Mouse (Mus musculus) forebrain, embryonic 16.5 days (tissue): ENCODE results near the gene Slc29a1. TPM values are rescaled to one million over a fixed set of nuclear protein-coding genes. Genes with fewer than 3 reads are reported as not detected.
A peak's percentile ranks its signal among the peaks of the same experiment; 100 is the strongest.

Experiments used
- ATAC-seq: fragments of 200-750 bp; cut with Nextera tagmentation; 2 replicates; pipeline ENCODE4 v1.8.0; 2017; ENCODE audit warnings: mild to moderate bottlenecking, moderate library complexity
- H3K27ac ChIP-seq: fragments of 300-500 bp; sonication (generic); 2 replicates; pipeline ENCODE4 v1.5.1; 2014; ENCODE audit warnings: low read length, control low read depth
- H3K27me3 ChIP-seq: fragments of 300-500 bp; sonication (generic); replicated peaks from 2 replicates; pipeline ENCODE4 v1.6.1; 2014; ENCODE audit warnings: low read length; ENCODE audit not compliant: control insufficient read depth, insufficient read depth
- H3K36me3 ChIP-seq: fragments of 300-500 bp; sonication (generic); 2 replicates; pipeline ENCODE4 v1.6.1; 2014; ENCODE audit not compliant: control insufficient read depth, insufficient read depth
- H3K4me1 ChIP-seq: fragments of 300-500 bp; sonication (generic); replicated peaks from 2 replicates; pipeline ENCODE4 v1.6.1; 2014; ENCODE audit warnings: low read length; ENCODE audit not compliant: control insufficient read depth, insufficient read depth
- H3K4me2 ChIP-seq: fragments of 300-500 bp; sonication (generic); 2 replicates; pipeline ENCODE4 v1.6.1; 2014; ENCODE audit warnings: mild to moderate bottlenecking, low read length, control low read depth
- H3K4me3 ChIP-seq: fragments of 300-500 bp; sonication (generic); replicated peaks from 2 replicates; pipeline ENCODE4 v1.5.1; 2014; ENCODE audit warnings: mild to moderate bottlenecking, low read length, control low read depth
- H3K9ac ChIP-seq: fragments of 300-500 bp; sonication (generic); replicated peaks from 2 replicates; pipeline ENCODE4 v1.6.1; 2014; ENCODE audit warnings: low read depth, low read length, control low read depth
- H3K9me3 ChIP-seq: fragments of 300-500 bp; sonication (generic); 2 replicates; pipeline ENCODE4 v1.6.1; 2016; ENCODE audit warnings: low read length; ENCODE audit not compliant: control insufficient read depth
- WGBS: fragments of 180-500 bp; shearing (Covaris S2); extraction: QIAGEN DNeasy Blood & Tissue Kit; methylation state at CpG from one replicate; pipeline ENCODE4 v1.1.7; 2014; 5-methylcytosine and 5-hydroxymethylcytosine counted together
- polyA plus RNA-seq: library from polyadenylated mRNA; unstranded; fragments of >200 nt; fragmentation: Nextera tagmentation; extraction: Ambion mirVana; gene quantifications from 2 replicates; pipeline ENCODE4 v1.2.1, GENCODE M21; 2015

The Slc29a1 gene
- polyA plus RNA-seq, 1 experiment from 2014 or later = 79.7 TPM

DNA sequence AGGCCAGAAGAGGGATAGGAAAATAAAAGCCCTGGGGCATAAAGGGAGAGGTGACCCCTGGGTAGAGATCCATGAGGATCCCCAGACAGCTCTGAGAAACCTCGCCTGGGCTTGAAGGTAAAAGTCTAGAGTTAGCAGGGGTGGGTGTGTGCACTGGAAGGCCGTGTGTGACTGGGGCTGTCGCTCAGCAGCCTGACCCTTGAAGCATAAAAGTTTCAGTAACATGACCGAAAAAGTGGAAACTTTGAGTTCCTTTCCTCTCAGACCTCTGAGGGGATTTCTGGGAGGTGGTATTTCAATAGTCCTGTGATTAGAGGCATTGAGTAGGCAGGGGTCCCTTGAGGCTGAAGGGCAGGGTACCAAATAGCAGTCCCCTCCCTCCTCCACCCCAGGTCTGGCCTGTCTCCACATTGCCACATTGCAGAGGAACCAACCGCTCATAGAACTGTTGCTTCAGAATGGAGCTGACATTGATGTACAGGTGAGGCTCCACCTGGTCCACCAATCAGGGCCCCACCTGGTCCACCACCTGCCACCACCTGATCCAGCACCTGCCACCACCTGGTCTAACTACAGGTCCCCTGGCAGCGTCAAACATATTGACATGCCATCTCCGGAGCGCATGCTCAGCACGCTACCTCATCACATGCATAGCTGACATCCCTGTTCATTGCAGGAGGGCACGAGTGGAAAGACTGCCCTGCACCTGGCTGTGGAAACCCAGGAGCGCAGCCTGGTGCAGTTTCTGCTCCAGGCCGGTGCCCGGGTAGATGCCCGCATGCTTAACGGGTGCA, 39.5 kb downstream of the Slc29a1 start:
- Histone ChIP-seq H3K4me3 (no peak overlapping the region), H3K9me3 (no peaks in the 10 kb centered on the region), H3K4me2 (no peak overlapping the region), H3K27me3 (peaks cover 6% of the 10 kb centered on the region; the same call in 1 of the 2 replicates), H3K9ac (no peak overlapping the region), H3K27ac (no peak overlapping the region), H3K4me1 (peaks cover 14% of the 10 kb centered on the region), H3K36me3 (no peaks in the 10 kb centered on the region)
- 82% methylated on average over 15 of the region's 15 CpGs for WGBS
- no peak for ATAC-seq

DNA sequence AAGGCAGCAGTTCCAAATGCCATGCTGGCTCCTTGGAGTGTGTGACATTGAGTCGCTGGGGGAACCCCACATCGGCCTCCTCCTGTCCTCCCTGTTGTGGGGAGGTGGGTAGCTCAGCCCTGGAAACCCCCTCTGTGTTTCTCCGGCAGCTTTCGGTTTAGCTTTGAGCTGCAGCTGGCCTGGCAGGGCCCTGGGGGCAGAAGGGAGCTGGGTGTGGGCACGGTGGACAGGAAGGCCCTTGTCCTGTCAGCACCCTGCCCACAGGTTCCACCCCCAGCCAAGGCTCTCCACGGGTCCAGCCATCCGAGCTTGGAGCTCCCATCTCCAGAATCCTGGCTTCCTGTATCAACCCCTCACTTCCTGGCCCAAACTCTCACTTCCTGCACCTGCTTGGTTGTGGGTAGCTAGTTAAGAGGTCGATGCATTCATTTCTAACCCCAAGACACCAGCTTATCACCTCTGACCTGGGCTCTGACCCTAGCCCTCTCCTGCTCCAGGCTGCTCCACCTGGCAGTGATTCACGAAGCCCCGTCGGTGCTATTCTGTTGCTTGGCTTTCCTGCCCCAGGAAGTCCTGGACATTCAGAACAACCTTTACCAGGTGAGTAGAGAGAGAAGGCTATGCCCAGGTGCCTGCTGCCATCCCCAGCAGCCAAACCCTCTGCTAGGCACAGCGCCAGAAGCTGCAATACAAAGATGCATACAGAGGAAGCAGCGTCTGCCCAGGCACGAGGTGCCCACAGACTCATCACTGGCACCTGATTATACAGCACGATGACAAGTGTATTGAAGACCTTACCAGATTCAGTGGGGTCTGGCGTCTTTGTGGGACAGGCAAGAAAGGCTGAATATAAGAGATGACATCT, 41.2 kb downstream of the Slc29a1 start:
- Histone ChIP-seq H3K27ac (no peak overlapping the region), H3K27me3 (peaks cover 6% of the 10 kb centered on the region; the same call in 1 of the 2 replicates), H3K9me3 (no peaks in the 10 kb centered on the region), H3K4me1 (peaks cover 8% of the 10 kb centered on the region), H3K4me2 (no peak overlapping the region), H3K9ac (no peak overlapping the region), H3K36me3 (no peaks in the 10 kb centered on the region), H3K4me3 (no peak overlapping the region)
- ATAC-seq = no peak
- 73% methylated on average over 15 of the region's 16 CpGs for WGBS

DNA sequence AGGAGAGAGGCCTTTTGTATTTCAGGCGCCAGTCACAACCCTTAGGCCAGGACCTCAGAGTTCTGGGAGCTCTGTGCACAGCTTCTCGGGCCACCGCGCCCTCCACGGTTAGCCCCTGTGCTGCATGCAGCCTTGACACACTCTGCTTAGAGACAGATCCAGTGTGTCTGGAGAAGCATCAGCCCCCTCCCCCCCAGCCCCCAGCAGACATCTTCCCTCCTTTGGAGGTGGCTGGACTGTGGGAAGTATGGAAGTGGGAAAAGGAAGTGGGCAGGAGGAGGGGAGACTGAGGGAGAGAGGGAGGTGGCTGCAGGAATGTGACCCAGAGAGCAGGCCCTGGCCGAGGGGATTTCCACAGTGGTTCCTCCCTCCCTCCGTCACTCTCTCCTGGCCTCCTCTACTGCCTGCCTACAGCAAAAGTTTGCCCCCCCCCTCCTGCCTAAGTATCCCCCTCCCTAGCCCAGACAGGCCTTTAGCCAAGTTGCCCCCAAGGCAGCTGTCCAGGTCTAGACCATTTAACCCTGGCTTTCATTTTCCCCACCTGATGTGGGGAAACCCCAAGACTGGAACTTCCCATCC, 42.1 kb downstream of the Slc29a1 start:
- no peaks in the 10 kb centered on the region for H3K36me3 ChIP-seq
- H3K9ac ChIP-seq = no peak overlapping the region
- H3K4me2 ChIP-seq = no peak overlapping the region
- no peak overlapping the region for H3K27ac ChIP-seq
- H3K9me3 ChIP-seq = no peaks in the 10 kb centered on the region
- WGBS = 76% methylated on average over 7 of the region's 7 CpGs
- peaks cover 6% of the 10 kb centered on the region; the same call in 1 of the 2 replicates for H3K27me3 ChIP-seq
- ATAC-seq = no peak
- H3K4me1 ChIP-seq = peaks cover 8% of the 10 kb centered on the region
- no peak overlapping the region for H3K4me3 ChIP-seq

DNA sequence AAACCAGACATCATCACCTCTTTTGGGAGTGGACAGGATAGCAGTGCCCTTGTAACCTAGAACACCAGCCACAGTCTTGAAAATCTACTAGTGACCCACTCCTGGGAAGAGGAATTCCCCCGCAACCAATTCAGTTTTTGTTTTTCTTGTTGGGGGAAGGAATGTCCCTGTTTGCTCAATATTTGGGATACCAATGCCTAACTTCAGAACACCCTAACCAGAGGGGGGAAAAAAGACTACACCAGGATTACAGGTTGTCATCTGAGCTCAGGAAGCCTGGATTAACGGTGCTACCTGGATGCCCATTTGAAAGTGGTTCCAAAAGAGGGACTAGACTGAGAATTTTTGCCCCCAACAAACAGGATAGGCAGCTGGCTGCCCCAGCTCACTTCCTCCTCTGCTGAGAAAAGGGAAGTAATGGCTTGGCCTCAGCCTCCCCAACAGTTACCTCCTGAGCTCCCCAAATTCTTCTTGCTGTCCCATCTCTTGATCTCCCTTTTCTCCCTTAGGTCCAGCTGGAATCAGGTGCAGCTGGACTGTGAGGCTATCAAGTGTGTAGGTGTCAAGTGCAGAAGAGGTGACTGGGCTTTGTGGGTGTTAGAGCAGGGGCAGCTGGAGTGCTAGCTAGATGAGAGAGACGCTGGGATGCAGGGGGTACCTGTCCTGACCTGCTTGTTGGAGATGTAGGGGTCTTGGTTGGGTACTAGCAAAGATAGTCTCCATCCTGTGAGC, 42.7 kb downstream of the Slc29a1 start:
- Histone ChIP-seq H3K9ac (no peak overlapping the region), H3K4me2 (peak overlapping the region; percentile 94), H3K27ac (no peak overlapping the region), H3K4me1 (peaks cover 11% of the 10 kb centered on the region), H3K9me3 (no peaks in the 10 kb centered on the region), H3K36me3 (no peaks in the 10 kb centered on the region), H3K27me3 (peaks cover 6% of the 10 kb centered on the region; the same call in 1 of the 2 replicates), H3K4me3 (no peak overlapping the region; the same call in 1 of the 2 replicates)
- 71% methylated on average over 3 of the region's 3 CpGs for WGBS
- no peak for ATAC-seq

DNA sequence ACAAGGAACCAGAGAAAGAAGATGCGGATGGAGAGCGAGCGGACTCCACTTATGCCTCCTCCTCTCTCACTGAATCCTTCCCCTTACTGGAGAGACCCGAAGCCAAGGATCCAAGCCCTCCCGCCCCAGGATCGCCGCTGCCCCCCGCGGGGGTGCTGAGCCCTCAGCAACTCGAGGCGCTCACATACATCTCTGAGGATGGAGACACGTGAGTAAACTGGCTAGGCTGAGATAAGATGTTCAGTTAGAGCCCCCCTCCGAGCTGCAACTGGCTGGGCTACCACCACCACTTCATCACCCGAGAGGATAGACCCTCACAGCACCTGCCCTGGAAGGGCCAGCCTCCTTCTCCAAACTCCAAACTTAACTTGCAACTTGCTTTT, 43.3 kb downstream of the Slc29a1 start:
- ATAC-seq = no peak

DNA sequence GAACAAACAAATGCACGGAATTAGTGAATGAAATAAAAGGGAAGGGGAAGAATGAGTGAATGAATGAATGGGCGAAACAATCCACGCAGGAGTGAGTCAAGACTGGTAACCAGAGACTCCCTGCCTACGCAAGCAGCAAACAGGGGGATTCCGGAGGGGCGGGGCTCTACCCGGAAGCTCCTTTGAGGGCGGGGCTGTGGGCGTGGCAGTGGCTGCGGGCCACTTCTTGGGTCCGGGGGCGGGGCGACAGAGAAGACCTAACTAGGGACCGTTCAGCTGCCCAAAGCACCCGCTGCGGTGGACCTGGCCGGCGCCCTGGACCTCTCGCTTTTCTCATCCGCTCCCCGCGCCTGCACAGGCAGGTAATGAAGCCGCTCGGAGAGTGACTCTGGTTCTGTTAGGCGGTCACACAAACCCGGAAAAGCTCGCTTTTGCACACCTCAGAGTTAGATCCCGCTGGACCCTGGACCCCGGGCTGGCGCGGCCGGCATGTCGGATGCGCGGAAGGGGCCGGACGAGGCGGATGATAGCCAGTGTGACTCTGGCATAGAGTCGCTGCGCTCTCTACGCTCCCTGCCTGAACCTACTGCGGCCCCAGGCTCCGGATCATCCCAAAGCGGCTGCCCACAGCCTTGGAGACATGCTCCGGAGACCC, 43.8 kb downstream of the Slc29a1 start, which contains the start of gene Nfkbie:
Gene Nfkbie (plus strand): TSS at position 252 of the 655 bp plus-strand sequence.
- peak within 1 kb of the TSS; percentile 94 for H3K4me2 ChIP-seq
- H3K4me1 ChIP-seq = peaks cover 11% of the 10 kb centered on the region
- H3K27me3 ChIP-seq = peaks cover 6% of the 10 kb centered on the region; the same call in 1 of the 2 replicates
- no peaks in the 10 kb centered on the region for H3K36me3 ChIP-seq
- H3K9me3 ChIP-seq = no peaks in the 10 kb centered on the region
- H3K4me3 ChIP-seq = peak within 1 kb of the TSS; percentile 61
- no peak within 1 kb of the TSS for H3K27ac ChIP-seq
- peak within 1 kb of the TSS; percentile 71 for H3K9ac ChIP-seq
- ATAC-seq = peak; percentile 80
- under 1% methylated on average over 45 of the region's 45 CpGs for WGBS

More for the DNA sequence above, 43.3 kb downstream of the Slc29a1 start:
- Histone ChIP-seq H3K4me3 (peak overlapping the region; percentile 61), H3K9me3 (no peaks in the 10 kb centered on the region), H3K27ac (no peak overlapping the region), H3K9ac (peak overlapping the region; percentile 71), H3K4me2 (peak overlapping the region; percentile 94), H3K36me3 (no peaks in the 10 kb centered on the region), H3K27me3 (peaks cover 6% of the 10 kb centered on the region; the same call in 1 of the 2 replicates), H3K4me1 (peaks cover 11% of the 10 kb centered on the region)
- WGBS = 2% methylated on average over 14 of the region's 14 CpGs

DNA sequence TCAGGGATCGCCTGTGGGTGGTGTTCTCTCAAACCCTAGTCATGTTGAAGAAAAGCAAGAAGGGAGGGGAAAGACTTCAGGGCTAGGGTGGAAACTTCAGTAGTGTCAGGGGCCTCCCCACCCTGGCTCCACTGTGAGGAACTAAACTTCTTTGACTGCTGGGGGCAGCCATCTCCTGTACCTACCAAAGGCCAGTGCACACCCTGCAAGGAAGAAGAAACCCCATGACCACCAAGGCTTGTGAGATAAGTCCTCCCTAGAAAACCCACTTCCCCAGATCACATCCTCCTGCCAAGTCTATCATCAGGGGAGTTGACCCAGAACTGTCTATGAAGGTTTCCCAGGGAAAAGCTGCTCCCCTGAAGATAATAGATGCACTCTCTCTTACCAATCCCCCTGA, 45.0 kb downstream of the Slc29a1 start:
- no peak overlapping the region for H3K9ac ChIP-seq
- peaks cover 6% of the 10 kb centered on the region; the same call in 1 of the 2 replicates for H3K27me3 ChIP-seq
- H3K4me1 ChIP-seq = peaks cover 16% of the 10 kb centered on the region
- H3K27ac ChIP-seq = no peak overlapping the region
- H3K4me2 ChIP-seq = no peak overlapping the region
- H3K36me3 ChIP-seq = no peaks in the 10 kb centered on the region
- WGBS = 60% methylated on average over 1 of the region's 1 CpGs
- no peaks in the 10 kb centered on the region for H3K9me3 ChIP-seq
- no peak overlapping the region for H3K4me3 ChIP-seq
- no peak for ATAC-seq

DNA sequence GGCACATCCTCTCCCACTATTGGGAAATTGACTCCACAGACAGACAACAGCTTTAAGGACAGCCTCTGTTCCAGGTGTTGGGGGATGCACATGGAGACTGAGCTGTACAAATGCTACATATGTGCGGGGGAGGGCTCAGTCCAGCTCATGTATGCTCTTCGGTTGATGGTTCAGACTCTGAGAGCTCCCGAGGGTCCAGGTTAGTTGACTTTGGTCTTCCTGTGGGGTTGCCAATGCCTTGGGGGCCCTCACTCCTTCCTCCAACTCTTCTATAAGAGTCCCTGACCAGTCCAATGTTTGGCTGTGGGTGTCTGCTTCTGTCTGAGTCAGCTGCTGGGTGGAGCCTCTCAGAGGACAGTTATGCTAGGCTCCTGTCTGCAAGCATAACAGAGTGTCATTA, 46.3 kb downstream of the Slc29a1 start:
- no peak overlapping the region for H3K4me3 ChIP-seq
- no peak overlapping the region for H3K27ac ChIP-seq
- peaks cover 16% of the 10 kb centered on the region for H3K4me1 ChIP-seq
- peaks cover 6% of the 10 kb centered on the region; the same call in 1 of the 2 replicates for H3K27me3 ChIP-seq
- H3K9ac ChIP-seq = no peak overlapping the region
- WGBS = 90% methylated on average over 3 of the region's 3 CpGs
- no peak for ATAC-seq
- H3K4me2 ChIP-seq = no peak overlapping the region
- H3K36me3 ChIP-seq = no peaks in the 10 kb centered on the region
- H3K9me3 ChIP-seq = no peaks in the 10 kb centered on the region
